Mouse (Mus musculus) cerebellum, adult 8-10 months (tissue): ENCODE data around the gene Kcnj8.
A peak's percentile ranks its signal among the peaks of the same experiment; 100 is the strongest.
"Not testable (repeated sequence)": the region's sequence is repeated elsewhere in the genome, so short reads cannot be mapped to it uniquely, and the experiment has no call there.

Experiments used
- DNase-seq: peaks from one replicate; pipeline ENCODE4 v3.0.0; 2022

Gene Kcnj8

DNA sequence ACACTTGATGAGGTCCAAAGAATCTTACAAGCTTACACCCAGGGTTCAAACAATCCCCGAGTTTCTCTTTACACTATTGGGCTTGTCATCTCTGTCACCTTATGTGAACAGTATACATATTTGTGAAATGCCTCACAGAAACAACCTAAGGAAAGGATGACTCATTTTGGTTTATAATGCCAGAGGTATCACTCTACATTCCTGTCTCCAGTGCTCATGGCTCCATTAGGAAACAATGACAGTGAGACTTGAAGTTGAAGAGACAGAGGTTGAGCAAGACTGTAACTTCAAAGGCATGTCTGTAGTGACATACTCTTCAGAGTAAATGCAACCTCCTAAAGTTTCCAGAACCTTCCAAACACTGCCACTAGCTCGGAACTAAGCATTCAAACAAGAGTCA, 23.0 kb downstream of the Kcnj8 start:
- DNase-seq, result no peak

GRCm38 (mm10) chr6:142545132-142545531, 26.3 kb downstream of the Kcnj8 start:
- DNase-seq, result no peak

DNA sequence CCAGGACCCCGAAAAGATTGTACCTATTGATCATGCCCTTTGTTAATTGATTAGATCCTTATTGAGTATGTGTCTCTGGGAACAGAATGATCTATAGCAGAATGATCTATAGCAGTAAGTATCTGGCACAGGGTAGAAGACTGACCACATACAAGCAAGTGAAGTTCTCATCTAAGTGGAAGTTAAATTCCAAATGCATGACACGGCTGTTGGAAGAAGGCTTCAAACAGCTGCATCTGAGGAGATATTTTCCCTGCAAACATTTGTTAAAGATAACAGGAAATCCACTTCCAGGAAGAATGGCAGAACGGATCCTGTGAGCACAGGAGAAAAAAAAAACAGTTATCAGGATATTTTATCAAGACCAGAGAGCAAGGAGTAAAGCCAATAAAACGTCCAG, 27.8 kb downstream of the Kcnj8 start:
- DNase-seq, result no peak

GRCm38 (mm10) chr6:142542800-142543175, 28.6 kb downstream of the Kcnj8 start:
- no peak for DNase-seq

GRCm38 (mm10) chr6:142542082-142542799, 29.2 kb downstream of the Kcnj8 start:
- DNase-seq, result no peak

DNA sequence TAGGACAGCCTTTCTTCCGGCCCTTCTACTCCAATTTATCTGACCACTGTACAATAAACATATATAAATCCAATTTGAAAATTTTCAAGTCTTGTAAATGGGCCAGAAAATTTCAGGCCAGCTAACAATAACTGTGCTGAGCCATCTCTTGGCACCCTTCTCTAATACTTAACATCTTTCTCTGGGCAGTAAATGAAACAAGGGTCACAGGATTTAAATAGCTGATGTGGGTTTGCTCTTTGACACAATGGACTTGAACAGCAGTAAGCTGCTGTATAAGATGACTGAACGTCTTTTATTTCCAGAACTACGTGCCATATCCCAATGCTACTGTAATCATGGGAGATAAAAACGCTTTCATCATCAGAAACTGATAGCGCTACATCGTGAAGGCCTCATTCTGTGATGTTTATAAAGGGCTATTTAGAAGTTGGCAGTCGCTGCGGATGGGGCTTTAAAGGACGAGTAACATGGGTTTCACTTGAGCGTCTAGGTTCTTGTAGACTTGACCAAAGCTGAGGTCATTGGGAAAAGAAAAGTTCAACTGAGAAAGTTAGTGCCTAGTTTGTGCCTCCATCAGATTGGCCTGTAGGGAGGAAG, 30.8 kb downstream of the Kcnj8 start:
- no peak for DNase-seq

- no peak for DNase-seq
Observed at GRCm38 (mm10) chr6:142540131-142540530, 31.3 kb downstream of the Kcnj8 start.

GRCm38 (mm10) chr6:142538503-142538902, 32.9 kb downstream of the Kcnj8 start:
- DNase-seq, result no peak

DNA sequence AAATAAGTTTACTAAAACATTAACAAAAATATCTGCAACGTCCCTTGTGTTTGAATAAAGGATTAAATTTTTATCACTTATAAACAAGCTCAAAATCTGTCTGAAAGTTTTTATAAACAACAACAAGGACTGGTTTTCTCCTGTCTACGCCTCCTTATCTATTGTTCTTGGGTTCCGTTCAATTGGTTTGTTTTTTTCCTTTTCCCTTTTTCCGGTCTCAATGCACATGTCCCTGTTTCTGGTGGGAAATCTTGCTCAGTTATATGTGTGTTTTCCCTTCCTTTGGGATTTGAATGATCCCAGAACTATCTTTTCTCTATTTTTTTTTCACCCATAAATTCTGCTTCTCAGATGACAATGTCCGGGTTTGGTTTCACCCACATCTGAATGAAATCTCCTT, 38.0 kb downstream of the Kcnj8 start:
- no peak for DNase-seq

GRCm38 (mm10) chr6:142532686-142533085, 38.7 kb downstream of the Kcnj8 start:
- no peak for DNase-seq

- no peak for DNase-seq
Observed at GRCm38 (mm10) chr6:142532141-142532540, 39.3 kb downstream of the Kcnj8 start.

- no peak for DNase-seq
Observed at GRCm38 (mm10) chr6:142530378-142530777, 41.0 kb downstream of the Kcnj8 start.

GRCm38 (mm10) chr6:142529680-142530079, 41.7 kb downstream of the Kcnj8 start:
- DNase-seq, result no peak

- DNase-seq, result no peak
Observed at GRCm38 (mm10) chr6:142527931-142528562, 43.4 kb downstream of the Kcnj8 start.

GRCm38 (mm10) chr6:142524635-142525308, 46.6 kb downstream of the Kcnj8 start:
- DNase-seq, result peak; percentile 32

GRCm38 (mm10) chr6:142521591-142522110, 49.8 kb downstream of the Kcnj8 start:
- no peak for DNase-seq

DNA sequence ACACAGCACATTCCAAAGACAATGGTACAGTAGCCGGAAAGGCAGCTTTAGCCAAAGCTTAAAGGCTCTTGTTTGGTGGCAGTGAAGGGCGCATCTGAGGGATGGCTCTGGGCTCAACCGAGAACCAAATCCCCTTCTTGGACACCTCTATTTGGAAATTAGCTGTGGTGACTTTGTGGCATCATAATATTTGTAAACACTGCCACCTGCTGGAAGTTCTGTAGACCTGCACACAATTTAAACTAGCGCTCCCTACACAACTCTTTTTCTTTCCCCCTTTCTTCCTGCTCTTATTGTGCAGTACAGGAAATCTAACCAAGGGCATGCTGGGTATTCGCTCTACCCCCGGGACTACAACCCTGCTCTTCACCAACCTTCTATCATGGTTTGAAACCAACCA, 52.3 kb downstream of the Kcnj8 start:
- DNase-seq, result peak; percentile 28

- DNase-seq, result not testable (repeated sequence)
Observed at GRCm38 (mm10) chr6:142515379-142515778, 56.0 kb downstream of the Kcnj8 start.

- DNase-seq, result peak; percentile 45
Observed at GRCm38 (mm10) chr6:142514912-142515311, 56.5 kb downstream of the Kcnj8 start.
